Mouse (Mus musculus) gastrocnemius, postnatal 14 days (tissue): ENCODE measurements around the gene Ctnnb1. TPM values are rescaled to one million over a fixed set of nuclear protein-coding genes. Genes with fewer than 3 reads are reported as not detected.

ENCODE experiments used
- DNase-seq: peaks from one replicate; pipeline ENCODE4 v3.0.0; 2021; ENCODE audit warnings: mixed read lengths
- intact Hi-C: fragments of 180-260 bp; cut with DNase I; formaldehyde crosslinking; loops from one replicate; pipeline ENCODE4 v1.15.1; 2025; ENCODE audit warnings: low total_unique reads
- total RNA-seq, 2 experiments: library from RNA; stranded (reverse); gene quantifications; 2 replicates each; pipeline ENCODE4 v1.2.3; 2021

Ctnnb1 gene
- total RNA-seq, 2 experiments from 2014 or later = 221 to 244 TPM

GRCm38 (mm10) chr9:120951947-120952346 lies 22.9 kb downstream of the Ctnnb1 start:
- intact Hi-C loops = no loop called here
- DNase-seq = no peak

GRCm38 (mm10) chr9:120958051-120958450 lies 29.0 kb downstream of the Ctnnb1 start:
- DNase-seq = no peak
- intact Hi-C loops = no loop called here

GRCm38 (mm10) chr9:120958560-120958959 lies 29.5 kb downstream of the Ctnnb1 start:
- no peak for DNase-seq
- intact Hi-C loops = no loop called here

- DNase-seq = no peak
- intact Hi-C loops = no loop called here
These were observed 30.2 kb downstream of the Ctnnb1 start for GRCm38 (mm10) chr9:120959225-120959624.

GRCm38 (mm10) chr9:120960611-120961010 lies 31.6 kb downstream of the Ctnnb1 start:
- DNase-seq = no peak
- intact Hi-C loops = no loop called here

GRCm38 (mm10) chr9:120961466-120961865 lies 32.5 kb downstream of the Ctnnb1 start:
- no peak for DNase-seq
- intact Hi-C loops = no loop called here

- DNase-seq = peak; percentile 37
- intact Hi-C loops = no loop called here
These were observed 33.1 kb downstream of the Ctnnb1 start for GRCm38 (mm10) chr9:120961969-120962700.

- DNase-seq = no peak
- intact Hi-C loops = no loop called here
These were observed 34.1 kb downstream of the Ctnnb1 start for GRCm38 (mm10) chr9:120963104-120963503.

GRCm38 (mm10) chr9:120963720-120964119 lies 34.7 kb downstream of the Ctnnb1 start:
- intact Hi-C loops = no loop called here
- DNase-seq = no peak

GRCm38 (mm10) chr9:120964224-120964623 lies 35.2 kb downstream of the Ctnnb1 start:
- intact Hi-C loops = no loop called here
- DNase-seq = no peak

- intact Hi-C loops = no loop called here
- DNase-seq = no peak
These were observed 36.0 kb downstream of the Ctnnb1 start for GRCm38 (mm10) chr9:120965007-120965406.

- intact Hi-C loops = no loop called here
- no peak for DNase-seq
These were observed 44.1 kb downstream of the Ctnnb1 start for GRCm38 (mm10) chr9:120973026-120973515.

GRCm38 (mm10) chr9:120974209-120974608 lies 45.2 kb downstream of the Ctnnb1 start:
- intact Hi-C loops = no loop called here
- no peak for DNase-seq

GRCm38 (mm10) chr9:120976158-120976557 lies 47.1 kb downstream of the Ctnnb1 start:
- intact Hi-C loops = no loop called here
- peak; percentile 29 for DNase-seq

GRCm38 (mm10) chr9:120976856-120977255 lies 47.8 kb downstream of the Ctnnb1 start:
- no peak for DNase-seq
- intact Hi-C loops = no loop called here

GRCm38 (mm10) chr9:120981777-120982176 lies 52.8 kb downstream of the Ctnnb1 start:
- DNase-seq = no peak
- intact Hi-C loops = no loop called here

- intact Hi-C loops = no loop called here
- no peak for DNase-seq
These were observed 54.8 kb downstream of the Ctnnb1 start for GRCm38 (mm10) chr9:120983849-120984248.

- no peak for DNase-seq
- intact Hi-C loops = no loop called here
These were observed 55.5 kb downstream of the Ctnnb1 start for GRCm38 (mm10) chr9:120984509-120984908.

- DNase-seq = no peak
- intact Hi-C loops = no loop called here
These were observed 56.0 kb downstream of the Ctnnb1 start for GRCm38 (mm10) chr9:120985009-120985408.

- no peak for DNase-seq
- intact Hi-C loops = no loop called here
These were observed 56.5 kb downstream of the Ctnnb1 start for GRCm38 (mm10) chr9:120985524-120985923.

- intact Hi-C loops = no loop called here
- no peak for DNase-seq
These were observed 57.2 kb downstream of the Ctnnb1 start for GRCm38 (mm10) chr9:120986255-120986654.

- intact Hi-C loops = no loop called here
- DNase-seq = no peak
These were observed 58.0 kb downstream of the Ctnnb1 start for GRCm38 (mm10) chr9:120986994-120987393.
